Mouse (Mus musculus) heart, adult 2 months (tissue): ENCODE measurements around the gene Sec14l4.
"Not testable (repeated sequence)": the region's sequence is repeated elsewhere in the genome, so short reads cannot be mapped to it uniquely, and the experiment has no call there.

ENCODE experiments used
- CTCF ChIP-seq: fragments of 200-600 bp; IDR thresholded peaks from 2 replicates; pipeline ENCODE4 v1.8.1; 2022; ENCODE audit warnings: antibody characterized with exemption, mild to moderate bottlenecking, moderate library complexity
- EP300 ChIP-seq: fragments of 200-500 bp; IDR thresholded peaks from 2 replicates; pipeline ENCODE4 v1.6.1; 2011; ENCODE audit warnings: low read depth, low read length, control low read depth; ENCODE audit not compliant: insufficient read depth
- POLR2A ChIP-seq: fragments of 200-500 bp; IDR thresholded peaks from 2 replicates; pipeline ENCODE4 v1.6.1; 2011; ENCODE audit warnings: mild to moderate bottlenecking, low read depth, low read length, control low read depth; ENCODE audit not compliant: insufficient read depth

DNA sequence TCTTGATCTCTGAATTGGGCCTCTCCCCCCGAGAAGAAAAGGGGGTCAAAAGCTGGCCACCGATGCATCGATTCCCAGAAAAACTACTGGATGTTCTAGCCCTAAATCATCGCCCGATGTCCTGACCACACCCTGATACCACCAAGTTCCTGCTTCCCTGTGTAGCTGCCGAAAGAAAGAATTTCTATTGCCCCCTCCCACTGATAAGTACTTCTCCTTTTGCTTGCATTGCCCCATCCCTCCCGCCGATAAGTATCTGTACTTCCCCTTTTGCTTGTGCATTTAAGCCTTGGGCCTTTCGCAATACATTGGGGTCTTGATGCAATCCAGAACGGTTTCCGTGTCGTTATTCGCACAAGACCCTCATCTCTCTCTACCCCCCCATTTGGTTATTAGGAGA, 9.2 kb upstream of the Sec14l4 start:
- not testable (repeated sequence) for TF ChIP-seq CTCF, POLR2A, EP300
